In the genomic region with DNA sequence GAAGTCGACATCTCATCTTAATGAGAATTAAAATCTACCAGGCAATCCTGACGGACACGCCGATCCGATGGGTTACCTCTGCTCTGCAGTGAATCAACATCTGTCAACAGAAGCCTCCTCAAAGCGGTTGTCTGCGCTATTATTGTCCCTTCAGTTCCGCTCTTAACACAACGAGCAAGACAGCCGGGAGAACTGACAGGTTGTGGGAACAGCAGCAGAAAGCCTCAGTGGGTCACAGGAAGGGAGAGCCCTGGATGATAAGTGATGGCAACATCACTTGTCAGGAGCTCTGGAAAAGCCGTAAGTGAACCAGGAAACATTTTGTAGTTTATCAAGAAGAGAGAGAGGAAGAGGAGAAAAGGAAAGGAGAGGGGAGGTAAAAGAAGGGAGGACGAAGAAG, we compare ENCODE assay signal across 8 mouse cellular contexts. TPM values are rescaled to one million over a fixed set of nuclear protein-coding genes. Genes with fewer than 3 reads are reported as not detected.
DNase-seq lines count a peak whose midpoint lies in the region; ATAC-seq and TF ChIP-seq lines count a peak whose summit lies in the region.

No protein-coding gene starts in this region.

- no peaks in the 10 kb centered on the region for H3K9me3 ChIP-seq in lung, embryonic 14.5 days (ENCODE audit: low read depth, low read length)
- H3K9me3 ChIP-seq in hindbrain, embryonic 15.5 days, result no peaks in the 10 kb centered on the region
- H3K9me3 ChIP-seq in midbrain, embryonic 15.5 days, result no peaks in the 10 kb centered on the region

- H3K9ac ChIP-seq in lung, embryonic 14.5 days, result peak overlapping the region; percentile 47
- H3K9ac ChIP-seq in hindbrain, embryonic 15.5 days, result peak overlapping the region; percentile 23
- H3K9ac ChIP-seq in midbrain, embryonic 15.5 days, result peak overlapping the region; percentile 42

- H3K4me3 ChIP-seq in lung, embryonic 14.5 days (ENCODE audit: low read depth, low read length), result peak overlapping the region; percentile 37
- H3K4me3 ChIP-seq in hindbrain, embryonic 15.5 days, result peak overlapping the region; percentile 57
- H3K4me3 ChIP-seq in midbrain, embryonic 15.5 days, result peak overlapping the region; percentile 44

- H3K4me2 ChIP-seq in lung, embryonic 14.5 days, result peak overlapping the region; percentile 61
- H3K4me2 ChIP-seq in hindbrain, embryonic 15.5 days, result peak overlapping the region; percentile 91
- H3K4me2 ChIP-seq in midbrain, embryonic 15.5 days, result peak overlapping the region; percentile 63

- DNase-seq in lung, embryonic 14.5 days, result peak; percentile 64
- no peak for DNase-seq in lung, postnatal 25 days (ENCODE audit: low spot score)
- peak; percentile 68 for DNase-seq in embryo, embryonic 10 days (ENCODE audit: low spot score)
- no peak for DNase-seq in urinary bladder, postnatal 36 days (ENCODE audit: low spot score in 2 of 2)
- no peak for DNase-seq in layer of hippocampus, adult 11-12 months (ENCODE audit: low spot score)
- DNase-seq in cerebellum, postnatal 4 days (ENCODE audit: low spot score in 2 of 2), result no peak

- TF ChIP-seq CTCF in lung, embryonic 14.5 days (IDR thresholded peaks at IDR 0.05; ENCODE audit: low read depth), result no peak

- ATAC-seq in lung, embryonic 14.5 days (ENCODE audit: insufficient read depth), result no peak
- no peak for ATAC-seq in hindbrain, embryonic 15.5 days (ENCODE audit: low FRiP score, low read depth)
- no peak for ATAC-seq in midbrain, embryonic 15.5 days (replicated peaks)

- H3K36me3 ChIP-seq in lung, embryonic 14.5 days (ENCODE audit: insufficient read depth), result no peaks in the 10 kb centered on the region
- no peaks in the 10 kb centered on the region for H3K36me3 ChIP-seq in hindbrain, embryonic 15.5 days
- H3K36me3 ChIP-seq in midbrain, embryonic 15.5 days (replicated peaks), result no peaks in the 10 kb centered on the region

- no peak overlapping the region for H3K27ac ChIP-seq in lung, embryonic 14.5 days (ENCODE audit: low read depth)
- H3K27ac ChIP-seq in hindbrain, embryonic 15.5 days (replicated peaks), result no peak overlapping the region
- H3K27ac ChIP-seq in midbrain, embryonic 15.5 days, result no peak overlapping the region

- 1% methylated on average over 12 of the region's 12 CpGs for WGBS in lung, embryonic 14.5 days
- WGBS in hindbrain, embryonic 15.5 days, result 2% methylated on average over 12 of the region's 12 CpGs
- WGBS in midbrain, embryonic 15.5 days, result under 1% methylated on average over 12 of the region's 12 CpGs

- H3K27me3 ChIP-seq in lung, embryonic 14.5 days (ENCODE audit: insufficient read depth, low read length), result no peaks in the 10 kb centered on the region
- H3K27me3 ChIP-seq in hindbrain, embryonic 15.5 days, result no peaks in the 10 kb centered on the region
- H3K27me3 ChIP-seq in midbrain, embryonic 15.5 days (replicated peaks), result no peaks in the 10 kb centered on the region

- H3K4me1 ChIP-seq in lung, embryonic 14.5 days (ENCODE audit: insufficient read depth), result 0 out of 2 replicates have a peak, but pooled peaks cover 3% of the 10 kb centered on the region
- peaks cover 32% of the 10 kb centered on the region for H3K4me1 ChIP-seq in hindbrain, embryonic 15.5 days (replicated peaks)
- H3K4me1 ChIP-seq in midbrain, embryonic 15.5 days, result peaks cover 30% of the 10 kb centered on the region

RNA-seq across cellular contexts. Expression of gene Abt1, which starts 12.0 kb away (rescaled TPM):
- polyA plus RNA-seq in lung, embryonic 14.5 days (2014; fragmentation: Nextera tagmentation; extraction: Ambion mirVana), result 12.7 and 13.5 TPM in 2 replicates
- 8.8 and 9.1 TPM in 2 replicates for polyA plus RNA-seq in hindbrain, embryonic 15.5 days (2015; fragmentation: Nextera tagmentation; extraction: Ambion mirVana)
- polyA plus RNA-seq in midbrain, embryonic 15.5 days (2015; fragmentation: Nextera tagmentation; extraction: Ambion mirVana), result 9.8 and 9.9 TPM in 2 replicates

RNA-seq across cellular contexts. Expression of gene Btn1a1, which starts 30.0 kb away (rescaled TPM):
- 0.07 and 0.18 TPM in 2 replicates for polyA plus RNA-seq in lung, embryonic 14.5 days (2014; fragmentation: Nextera tagmentation; extraction: Ambion mirVana)
- polyA plus RNA-seq in hindbrain, embryonic 15.5 days (2015; fragmentation: Nextera tagmentation; extraction: Ambion mirVana), result 0.17 TPM in 1 of 2 replicates, not detected in the other
- polyA plus RNA-seq in midbrain, embryonic 15.5 days (2015; fragmentation: Nextera tagmentation; extraction: Ambion mirVana), result 0.09 and 0.25 TPM in 2 replicates

RNA-seq across cellular contexts. Expression of gene Btn2a2, which starts 53.0 kb away (rescaled TPM):
- 0.63 and 0.73 TPM in 2 replicates for polyA plus RNA-seq in lung, embryonic 14.5 days (2014; fragmentation: Nextera tagmentation; extraction: Ambion mirVana)
- polyA plus RNA-seq in hindbrain, embryonic 15.5 days (2015; fragmentation: Nextera tagmentation; extraction: Ambion mirVana), result 0.06 and 0.08 TPM in 2 replicates
- polyA plus RNA-seq in midbrain, embryonic 15.5 days (2015; fragmentation: Nextera tagmentation; extraction: Ambion mirVana), result not detected in 2 replicates

Comparison
In these comparisons a context has a peak if more than half of its experiments do, and no peak if none do; other contexts are left out.
1. DNase-seq: peak in lung, embryonic 14.5 days (single experiment) and embryo, embryonic 10 days (single experiment); none in lung, postnatal 25 days (single experiment), urinary bladder, postnatal 36 days (0 of 2), layer of hippocampus, adult 11-12 months (single experiment) and cerebellum, postnatal 4 days (0 of 2).
2. Peak in every context shown above with its lines, with median percentiles within 50 percentile points of each other: H3K4me2 ChIP-seq, H3K4me3 ChIP-seq and H3K9ac ChIP-seq.